Mouse (Mus musculus): Measurements from ENCODE around the gene Ffar2.

- TF ChIP-seq POLR2A (IDR thresholded peaks at IDR 0.05; ENCODE audit: extremely low read depth, insufficient read depth, low read length): no peak
- no peak for TF ChIP-seq CTCF (IDR thresholded peaks at IDR 0.05; ENCODE audit: extremely low read depth, insufficient read depth, low read length)
Observed at GRCm38 (mm10) chr7:30826660-30827059, 3.1 kb upstream of the Ffar2 start.

Measured in cortical plate, adult 2 months (tissue).